Mouse (Mus musculus) adrenal gland, postnatal 36 days (tissue): ENCODE results near the gene Fes. TPM values are rescaled to one million over a fixed set of nuclear protein-coding genes. Genes with fewer than 3 reads are reported as not detected.
"Not testable (repeated sequence)": the region's sequence is repeated elsewhere in the genome, so short reads cannot be mapped to it uniquely, and the experiment has no call there.

ENCODE experiments used
- DNase-seq, 2 experiments: peaks; one replicate each; pipeline ENCODE4 v3.0.0; 2021; ENCODE audit warnings: mixed read lengths in 1 of 2
- total RNA-seq, 2 experiments: library from RNA; stranded (reverse); gene quantifications; 2 replicates each; pipeline ENCODE4 v1.2.3; 2021

The Fes gene
- total RNA-seq, 2 experiments from 2014 or later: 7.5 to 11.4 TPM

- no peak for DNase-seq
These were observed 17.5 kb upstream of the Fes start, which contains the start of gene Furin for GRCm38 (mm10) chr7:80405188-80405695. Furin (minus strand) TSS chr7:80405436.

- no peak for DNase-seq
These were observed 16.6 kb upstream of the Fes start for GRCm38 (mm10) chr7:80404101-80404894.

- DNase-seq: peak; percentile 83 to 84
These were observed 15.8 kb upstream of the Fes start for GRCm38 (mm10) chr7:80403551-80403950.

- peak; percentile 84 to 92 for DNase-seq
These were observed 15.0 kb upstream of the Fes start for GRCm38 (mm10) chr7:80402651-80403321.

GRCm38 (mm10) chr7:80401860-80402641 is 14.3 kb upstream of the Fes start:
- DNase-seq: peak; percentile 64 to 75

- peak; percentile 68 to 76 for DNase-seq
These were observed 13.5 kb upstream of the Fes start for GRCm38 (mm10) chr7:80401041-80401859.

GRCm38 (mm10) chr7:80400571-80400970 is 12.8 kb upstream of the Fes start:
- no peak for DNase-seq

DNA sequence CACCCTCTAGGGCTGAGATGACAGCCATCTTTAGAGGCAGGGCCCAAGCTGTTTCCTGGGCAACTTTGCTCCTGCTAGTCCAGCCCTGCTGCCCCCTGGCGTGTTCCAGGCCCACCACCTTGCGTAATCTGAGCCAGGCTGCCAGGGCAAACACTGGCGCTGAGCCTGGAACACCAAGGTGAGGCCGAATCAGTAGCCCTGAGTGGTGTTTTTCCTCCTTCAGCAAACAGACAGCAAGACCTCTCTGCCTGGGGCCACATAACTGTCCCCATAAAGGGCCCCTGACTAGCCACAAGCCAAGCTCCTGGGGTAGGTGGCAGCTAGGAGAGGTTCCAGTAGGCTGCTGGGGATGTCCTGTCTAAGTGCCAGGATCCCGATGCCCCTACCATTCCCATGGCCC is 12.4 kb upstream of the Fes start:
- peak; percentile 82 to 84 for DNase-seq

GRCm38 (mm10) chr7:80398654-80399444 is 11.1 kb upstream of the Fes start:
- DNase-seq: no peak

- no peak for DNase-seq
These were observed 10.2 kb upstream of the Fes start for GRCm38 (mm10) chr7:80397986-80398385.

DNA sequence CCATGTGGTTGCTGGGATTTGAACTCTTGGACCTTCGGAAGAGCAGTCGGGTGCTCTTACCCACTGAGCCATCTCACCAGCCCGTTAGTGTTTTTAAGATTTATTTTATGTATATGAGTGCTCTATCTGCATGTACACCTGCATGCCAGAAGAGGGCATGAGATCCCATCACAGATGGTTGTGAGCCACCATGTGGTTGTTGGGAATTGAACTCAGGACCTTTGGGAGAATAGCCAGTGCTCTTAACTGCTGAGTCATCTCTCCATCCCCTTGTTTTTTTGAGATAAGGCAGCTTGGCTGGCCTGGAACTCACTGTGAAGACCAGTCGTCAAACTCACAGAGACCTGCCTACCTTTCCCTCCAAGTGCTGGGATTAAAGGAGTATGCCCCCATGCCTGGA is 8.7 kb upstream of the Fes start:
- DNase-seq: not testable (repeated sequence)

DNA sequence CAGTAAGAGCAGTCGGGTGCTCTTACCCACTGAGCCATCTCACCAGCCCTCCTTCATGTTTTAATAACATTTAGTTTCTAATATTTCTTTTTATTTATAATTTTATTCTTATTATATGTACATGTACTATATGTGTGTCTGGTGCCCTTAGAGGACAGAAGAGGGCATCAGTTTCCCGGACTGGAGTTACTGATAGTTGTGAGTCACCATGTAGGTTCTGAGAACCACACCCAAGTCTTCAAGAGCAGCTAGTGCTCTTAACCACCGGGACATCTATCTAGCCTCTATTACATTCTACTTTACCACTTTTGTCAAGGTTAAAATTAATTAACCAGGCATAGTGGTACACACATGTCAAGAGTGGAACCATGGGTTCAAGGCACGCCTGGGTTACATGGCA is 6.9 kb upstream of the Fes start:
- DNase-seq: no peak

GRCm38 (mm10) chr7:80392119-80392518 is 4.4 kb upstream of the Fes start:
- no peak for DNase-seq

GRCm38 (mm10) chr7:80387033-80387632 is 613 bp downstream of the Fes start:
- DNase-seq: peak in 1 of 2 experiments; percentile 44

GRCm38 (mm10) chr7:80386235-80386930 is 1.4 kb downstream of the Fes start:
- DNase-seq: peak; percentile 93

DNA sequence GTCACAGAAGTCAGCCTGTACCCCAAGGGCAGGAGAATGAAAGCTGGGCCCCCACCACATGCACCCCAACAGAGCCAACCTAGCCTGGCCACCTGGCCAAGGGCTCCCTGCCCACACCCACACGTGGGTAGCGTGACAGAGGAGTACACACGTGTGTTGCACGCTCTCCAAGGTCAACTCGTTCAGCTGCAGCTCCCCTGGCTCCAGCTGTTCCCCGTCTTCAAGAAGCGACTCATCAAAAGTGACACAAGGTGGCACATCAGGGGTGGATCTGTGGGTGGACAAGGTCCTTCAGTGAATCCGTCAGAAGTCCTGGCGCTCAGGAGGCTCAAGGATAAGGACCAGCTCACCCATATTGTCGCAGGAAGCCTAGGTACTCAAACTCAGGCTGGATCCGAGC is 4.8 kb downstream of the Fes start:
- no peak for DNase-seq

- peak; percentile 49 to 66 for DNase-seq
These were observed 8.2 kb downstream of the Fes start for GRCm38 (mm10) chr7:80379531-80379930.

GRCm38 (mm10) chr7:80377471-80377870 is 10.3 kb downstream of the Fes start:
- peak; percentile 64 to 67 for DNase-seq

- DNase-seq: no peak
These were observed 11.6 kb downstream of the Fes start for GRCm38 (mm10) chr7:80376192-80376591.
